Mouse (Mus musculus) testis, adult 2 months (tissue): ENCODE data around the gene Caprin1. TPM values are rescaled to one million over a fixed set of nuclear protein-coding genes. Genes with fewer than 3 reads are reported as not detected.

Experiments
- H3K27ac ChIP-seq: fragments of 200-500 bp; 2 replicates; pipeline ENCODE4 v1.5.1; 2012; ENCODE audit warnings: low read depth, low read length; ENCODE audit not compliant: control insufficient read depth, insufficient read depth
- H3K27me3 ChIP-seq: fragments of 200-500 bp; 2 replicates; pipeline ENCODE4 v1.6.1; 2012; ENCODE audit warnings: mild to moderate bottlenecking, low read length, moderate library complexity; ENCODE audit not compliant: control insufficient read depth, insufficient read depth
- H3K36me3 ChIP-seq: fragments of 200-500 bp; 2 replicates; pipeline ENCODE4 v1.6.1; 2012; ENCODE audit warnings: mild to moderate bottlenecking, low read length; ENCODE audit not compliant: control insufficient read depth, insufficient read depth
- H3K4me1 ChIP-seq: fragments of 200-500 bp; 2 replicates; pipeline ENCODE4 v1.6.1; 2012; ENCODE audit warnings: low read length; ENCODE audit not compliant: control insufficient read depth, insufficient read depth
- H3K4me3 ChIP-seq: fragments of 200-500 bp; 2 replicates; pipeline ENCODE4 v1.5.1; 2012; ENCODE audit warnings: low read depth, mild to moderate bottlenecking, low read length, moderate library complexity, mixed read lengths; ENCODE audit not compliant: control insufficient read depth
- CTCF ChIP-seq: fragments of 200-500 bp; IDR thresholded peaks from 2 replicates; pipeline ENCODE4 v1.5.1; 2012; ENCODE audit warnings: low read depth, mild to moderate bottlenecking, inconsistent platforms, low read length, moderate library complexity; ENCODE audit not compliant: control insufficient read depth, insufficient read depth, insufficient replicate concordance
- POLR2A ChIP-seq: fragments of 200-500 bp; IDR thresholded peaks from 2 replicates; pipeline ENCODE4 v1.6.1; 2012; ENCODE audit warnings: low read depth, mild to moderate bottlenecking, inconsistent platforms, low read length, moderate library complexity; ENCODE audit not compliant: control insufficient read depth
- polyA plus RNA-seq: library from polyadenylated mRNA; depleted of rRNA; stranded (reverse); fragments of >200 nt; gene quantifications from 2 replicates; pipeline ENCODE4 v1.2.3, GENCODE M21; 2012

Gene Caprin1
- polyA plus RNA-seq, 1 experiment, result 135 TPM

DNA sequence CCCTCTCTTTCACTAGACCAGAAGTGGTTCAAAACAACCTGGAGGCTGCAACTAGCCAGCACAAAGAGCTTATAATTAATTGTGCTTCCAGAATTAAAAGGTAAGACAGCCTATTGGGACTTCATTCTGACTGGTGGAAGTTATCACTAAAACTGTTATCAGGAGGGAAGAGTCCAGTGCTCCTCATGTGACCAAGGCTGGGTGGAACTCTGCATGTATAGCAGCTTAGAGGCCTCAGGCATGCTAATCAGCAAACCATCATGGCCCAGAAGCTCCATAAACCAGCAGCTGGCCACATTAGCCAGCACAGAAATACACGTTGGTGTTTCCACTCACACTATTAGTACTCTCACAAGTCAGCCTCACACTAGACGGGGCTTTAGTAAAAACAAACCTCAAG, 50.7 kb downstream of the Caprin1 start:
- no peaks in the 10 kb centered on the region for H3K4me1 ChIP-seq
- no peak overlapping the region for H3K27ac ChIP-seq
- TF ChIP-seq CTCF, result no peak
- no peak for TF ChIP-seq POLR2A
- no peak overlapping the region for H3K4me3 ChIP-seq
- no peaks in the 10 kb centered on the region for H3K27me3 ChIP-seq
- peaks cover 2% of the 10 kb centered on the region for H3K36me3 ChIP-seq

DNA sequence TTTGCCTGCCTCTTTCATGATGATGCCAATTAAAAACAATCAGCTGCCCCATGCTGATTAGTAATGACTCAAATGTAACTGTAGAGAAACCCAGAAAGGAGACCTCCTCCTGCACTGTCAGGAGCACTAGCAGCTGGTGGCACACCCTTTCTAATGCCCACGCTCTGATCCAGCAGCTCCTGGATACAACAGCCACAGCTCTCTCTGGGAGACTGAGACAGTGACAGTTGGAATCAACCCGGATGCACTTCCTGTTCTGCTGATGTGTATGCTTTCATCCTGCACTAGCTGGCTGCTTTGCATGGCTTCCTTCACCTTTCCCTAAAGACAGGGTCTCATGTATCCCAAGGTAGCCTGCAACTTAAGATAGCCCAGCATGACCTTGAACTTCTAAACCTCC, 51.4 kb downstream of the Caprin1 start:
- Histone ChIP-seq H3K27ac (no peak overlapping the region), H3K36me3 (peaks cover 2% of the 10 kb centered on the region)
- TF ChIP-seq POLR2A (no peak), CTCF (no peak)

DNA sequence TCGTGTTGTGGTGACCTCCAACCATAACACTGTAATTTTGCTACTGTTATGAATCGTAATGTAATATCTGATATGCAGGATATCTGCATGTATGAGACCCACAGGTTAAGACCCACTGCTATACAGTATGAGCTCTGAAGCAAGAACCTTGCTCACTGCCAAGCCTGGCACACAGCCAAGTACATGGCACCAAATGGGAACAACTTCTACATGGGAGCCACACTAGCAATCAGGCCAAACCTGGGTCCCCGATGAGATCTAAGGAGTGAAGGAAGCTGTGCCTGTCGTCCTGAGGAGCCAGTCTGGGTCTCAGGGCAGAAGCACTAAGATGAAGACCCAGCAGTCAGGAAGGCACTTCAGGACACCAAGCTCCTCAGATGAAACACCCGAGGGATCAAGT, 52.0 kb downstream of the Caprin1 start:
- TF ChIP-seq POLR2A (no peak), CTCF (no peak)
- H3K4me1 ChIP-seq, result no peaks in the 10 kb centered on the region
- H3K27ac ChIP-seq, result no peak overlapping the region
- peaks cover 2% of the 10 kb centered on the region for H3K36me3 ChIP-seq
- no peak overlapping the region for H3K4me3 ChIP-seq
- H3K27me3 ChIP-seq, result no peaks in the 10 kb centered on the region

More for the DNA sequence above, 51.4 kb downstream of the Caprin1 start:
- Histone ChIP-seq H3K4me1 (no peaks in the 10 kb centered on the region), H3K27me3 (no peaks in the 10 kb centered on the region), H3K4me3 (no peak overlapping the region)

DNA sequence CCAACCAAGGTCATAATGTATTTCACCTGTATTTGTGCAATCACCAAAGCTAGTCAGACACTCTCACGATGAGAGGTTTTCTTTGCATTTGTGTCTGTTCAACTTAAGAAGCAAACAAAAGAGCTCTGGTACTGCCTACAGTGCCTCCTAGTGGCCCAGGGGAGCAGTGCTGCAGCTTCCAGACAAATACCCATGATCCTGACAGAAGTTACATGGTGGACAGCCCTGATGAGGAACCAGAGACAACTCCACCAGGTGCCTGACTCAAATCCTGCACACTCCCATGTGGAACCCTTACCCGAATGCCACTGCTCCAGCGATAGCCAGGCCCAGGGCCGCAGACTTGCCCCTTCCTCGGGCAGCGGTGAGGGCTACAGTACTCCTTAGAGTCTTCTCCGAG, 53.5 kb downstream of the Caprin1 start:
- Histone ChIP-seq H3K27ac (no peak overlapping the region), H3K4me1 (no peaks in the 10 kb centered on the region), H3K27me3 (no peaks in the 10 kb centered on the region), H3K4me3 (no peak overlapping the region), H3K36me3 (peaks cover 4% of the 10 kb centered on the region)
- peak; percentile 63; the same call in 1 of the 2 replicates for TF ChIP-seq CTCF
- no peak for TF ChIP-seq POLR2A

DNA sequence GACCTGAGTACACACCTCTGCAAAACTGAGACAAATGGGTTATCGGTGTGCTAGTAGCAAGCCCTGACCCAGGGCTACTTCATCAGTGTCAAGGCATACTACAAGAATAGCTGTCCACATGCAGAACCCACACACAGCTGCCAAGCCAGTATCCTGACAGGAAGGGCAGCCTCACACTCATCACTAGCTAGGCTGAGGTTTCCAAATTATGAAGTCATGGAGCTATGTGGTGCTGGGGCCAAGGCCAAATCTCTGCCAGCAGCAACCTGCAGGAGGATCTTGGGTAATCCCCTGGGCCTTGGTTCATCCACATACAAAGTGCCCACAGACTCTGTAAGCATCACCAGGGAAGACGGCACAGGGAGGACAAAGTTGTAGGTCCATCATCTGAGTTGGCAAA, 53.9 kb downstream of the Caprin1 start:
- no peaks in the 10 kb centered on the region for H3K4me1 ChIP-seq
- no peak overlapping the region for H3K4me3 ChIP-seq
- TF ChIP-seq POLR2A, result no peak
- TF ChIP-seq CTCF, result no peak
- peaks cover 4% of the 10 kb centered on the region for H3K36me3 ChIP-seq
- no peaks in the 10 kb centered on the region for H3K27me3 ChIP-seq
- H3K27ac ChIP-seq, result no peak overlapping the region

DNA sequence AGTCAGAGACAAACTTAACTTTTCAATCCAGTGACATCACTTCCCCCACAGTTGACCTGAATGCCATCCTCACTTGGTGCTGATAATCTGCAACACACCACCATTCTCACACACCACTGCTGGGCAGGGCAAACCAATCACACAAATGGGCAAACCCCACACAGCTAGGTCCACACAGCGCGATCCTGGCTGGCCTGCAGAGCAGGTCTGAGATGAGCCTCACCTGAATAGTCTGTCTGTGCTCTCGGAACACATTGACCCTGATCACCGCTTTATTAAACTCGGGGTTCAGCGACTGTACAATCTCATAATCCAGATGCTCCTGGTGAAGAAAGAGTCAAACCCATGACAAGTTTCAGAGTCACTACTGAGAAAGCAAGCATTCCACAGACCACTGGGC, 54.6 kb downstream of the Caprin1 start:
- Histone ChIP-seq H3K27ac (no peak overlapping the region), H3K27me3 (no peaks in the 10 kb centered on the region), H3K36me3 (peaks cover 4% of the 10 kb centered on the region), H3K4me3 (no peak overlapping the region), H3K4me1 (no peaks in the 10 kb centered on the region)
- TF ChIP-seq POLR2A (no peak), CTCF (no peak)

DNA sequence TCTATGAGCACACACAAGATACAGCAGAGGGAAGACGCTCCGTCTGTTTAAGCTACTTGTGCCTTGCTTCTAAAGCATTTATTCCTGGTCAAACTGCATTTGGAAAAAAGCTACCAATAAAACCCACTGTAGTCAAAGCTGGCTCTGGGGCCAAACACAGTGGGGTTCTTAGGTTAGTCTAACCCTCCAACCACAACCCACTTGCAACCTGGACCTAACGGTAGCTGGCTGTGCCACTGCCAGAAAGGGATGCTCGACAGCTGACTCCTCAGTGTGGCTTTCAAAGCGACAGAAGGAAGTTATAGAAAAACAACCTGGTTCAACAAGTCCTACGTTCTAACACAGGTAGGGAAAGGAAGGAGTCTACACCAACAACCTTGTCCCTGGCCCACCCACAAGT, 66.0 kb downstream of the Caprin1 start:
- H3K27me3 ChIP-seq, result no peaks in the 10 kb centered on the region
- no peaks in the 10 kb centered on the region for H3K4me1 ChIP-seq
- TF ChIP-seq POLR2A, result no peak
- no peak for TF ChIP-seq CTCF
- no peak overlapping the region for H3K4me3 ChIP-seq
- H3K27ac ChIP-seq, result no peak overlapping the region
- H3K36me3 ChIP-seq, result peaks cover 2% of the 10 kb centered on the region

DNA sequence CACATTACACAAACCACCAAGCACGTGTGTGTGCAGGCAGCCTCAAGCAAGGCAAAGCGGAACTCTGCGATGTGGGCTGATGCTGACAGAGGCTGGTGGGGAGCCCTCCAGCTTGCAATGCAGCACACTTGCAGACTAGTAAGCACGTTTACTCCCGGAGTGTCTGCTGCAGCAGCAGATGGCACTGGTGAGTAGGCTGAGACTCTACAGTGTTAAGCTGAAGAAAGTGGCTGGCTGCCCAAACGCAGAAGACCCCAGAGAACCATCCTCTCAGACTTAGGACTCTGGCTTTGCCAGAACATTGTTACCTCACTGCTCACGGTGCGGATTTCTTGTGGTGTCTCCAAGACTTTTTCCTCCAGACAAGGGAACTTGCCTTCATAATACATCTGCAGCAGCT, 66.5 kb downstream of the Caprin1 start:
- H3K36me3 ChIP-seq, result peaks cover 2% of the 10 kb centered on the region

More for the DNA sequence above, 66.5 kb downstream of the Caprin1 start:
- Histone ChIP-seq H3K27me3 (no peaks in the 10 kb centered on the region), H3K27ac (no peak overlapping the region), H3K4me3 (no peak overlapping the region), H3K4me1 (no peaks in the 10 kb centered on the region)
- no peak for TF ChIP-seq CTCF
- no peak for TF ChIP-seq POLR2A
